ENCODE assay signal across 8 mouse cellular contexts in genomic region chr4:43024673-43025072, GRCm38 (mm10). TPM values are rescaled to one million over a fixed set of nuclear protein-coding genes. Genes with fewer than 3 reads are reported as not detected.
DNase-seq lines count a peak whose midpoint lies in the region; ATAC-seq and TF ChIP-seq lines count a peak whose summit lies in the region.

No protein-coding gene starts in this region.

- WGBS in heart, embryonic 10.5 days = 73% methylated on average over 14 of the region's 14 CpGs
- 84% methylated on average over 14 of the region's 14 CpGs for WGBS in forebrain, embryonic 16.5 days
- 78% methylated on average over 14 of the region's 14 CpGs for whole genome bisulfite sequencing in liver, embryonic 15.5 days (ENCODE audit: insufficient replicate concordance)

- ATAC-seq in forebrain, embryonic 16.5 days = no peak
- no peak for ATAC-seq in liver, embryonic 15.5 days (ENCODE audit: insufficient read depth)
- no peak for ATAC-seq in erythroid progenitor cell, adult 5-6 weeks (replicated peaks; ENCODE audit: low FRiP score, poor library complexity, severe bottlenecking)

- in situ Hi-C loops in ES-E14 (cut with MboI; ENCODE audit: low sequenced_read_pairs in 2 of 2, unreplicated experiment in 2 of 2) = no loop called here

- no peaks in the 10 kb centered on the region for H3K9me3 ChIP-seq in heart, embryonic 10.5 days
- H3K9me3 ChIP-seq in ES-E14 (ENCODE audit: control insufficient read depth, insufficient read depth, low read depth, low read length) = no peaks in the 10 kb centered on the region
- H3K9me3 ChIP-seq in forebrain, embryonic 16.5 days (ENCODE audit: control insufficient read depth, low read length) = no peaks in the 10 kb centered on the region
- H3K9me3 ChIP-seq in liver, embryonic 15.5 days (replicated peaks) = no peaks in the 10 kb centered on the region

- peak overlapping the region; percentile 74 for H3K4me3 ChIP-seq in heart, embryonic 10.5 days
- peak overlapping the region; percentile 93 to 98 for H3K4me3 ChIP-seq in ES-E14 (ENCODE audit: insufficient read depth in 1 of 2, low read depth in 1 of 2, low read length in 2 of 2, poor library complexity in 1 of 2, severe bottlenecking in 1 of 2)
- peak overlapping the region; percentile 66 for H3K4me3 ChIP-seq in forebrain, embryonic 16.5 days (replicated peaks; ENCODE audit: low read length)
- H3K4me3 ChIP-seq in liver, embryonic 15.5 days (replicated peaks) = peak overlapping the region; percentile 78

- DNase-seq in heart, embryonic 10.5 days (ENCODE audit: low spot score) = no peak
- no peak for DNase-seq in heart, adult 8-10 months (ENCODE audit: low spot score)
- no peak for DNase-seq in ES-E14 (ENCODE audit: low read depth, low spot score)
- no peak for DNase-seq in urinary bladder, postnatal 10 days (ENCODE audit: low spot score)
- DNase-seq in adrenal gland, postnatal 4 days (ENCODE audit: low spot score in 2 of 2) = no peak

- H3K27ac ChIP-seq in heart, embryonic 10.5 days = peak overlapping the region; percentile 90
- no peak overlapping the region for H3K27ac ChIP-seq in ES-E14 (ENCODE audit: insufficient read depth, low read depth, low read length, poor library complexity, severe bottlenecking)
- no peak overlapping the region for H3K27ac ChIP-seq in forebrain, embryonic 16.5 days (ENCODE audit: low read length)
- H3K27ac ChIP-seq in liver, embryonic 15.5 days (replicated peaks) = peak overlapping the region; percentile 95

- H3K27me3 ChIP-seq in heart, embryonic 10.5 days (ENCODE audit: insufficient read depth, poor library complexity, severe bottlenecking) = no peaks in the 10 kb centered on the region
- no peaks in the 10 kb centered on the region for H3K27me3 ChIP-seq in forebrain, embryonic 16.5 days (replicated peaks; ENCODE audit: control insufficient read depth, insufficient read depth, low read length)
- H3K27me3 ChIP-seq in liver, embryonic 15.5 days = no peaks in the 10 kb centered on the region

- H3K4me2 ChIP-seq in forebrain, embryonic 16.5 days (ENCODE audit: low read length) = peak overlapping the region; percentile 58
- peak overlapping the region; percentile 87 for H3K4me2 ChIP-seq in liver, embryonic 15.5 days

- H3K4me1 ChIP-seq in heart, embryonic 10.5 days = peaks cover 14% of the 10 kb centered on the region
- peaks cover 2 to 21% of the 10 kb centered on the region in 2 experiments; a peak in 3 of 4 replicates for H3K4me1 ChIP-seq in ES-E14 (ENCODE audit: control insufficient read depth in 2 of 2, insufficient read depth in 2 of 2, low read length in 2 of 2, poor library complexity in 1 of 2)
- peaks cover 15% of the 10 kb centered on the region for H3K4me1 ChIP-seq in forebrain, embryonic 16.5 days (replicated peaks; ENCODE audit: control insufficient read depth, insufficient read depth, low read length)
- H3K4me1 ChIP-seq in liver, embryonic 15.5 days (replicated peaks) = peaks cover 37% of the 10 kb centered on the region

- H3K9ac ChIP-seq in ES-E14 (ENCODE audit: insufficient read depth, low read depth, low read length, poor library complexity, severe bottlenecking) = peak overlapping the region; percentile 72; the same call in 1 of the 2 replicates
- H3K9ac ChIP-seq in forebrain, embryonic 16.5 days (replicated peaks; ENCODE audit: low read depth, low read length) = peak overlapping the region; percentile 61; the same call in 1 of the 2 replicates
- peak overlapping the region; percentile 82 for H3K9ac ChIP-seq in liver, embryonic 15.5 days

- H3K36me3 ChIP-seq in heart, embryonic 10.5 days = peaks cover 84% of the 10 kb centered on the region
- H3K36me3 ChIP-seq in ES-E14 (ENCODE audit: control insufficient read depth, insufficient read depth, low read length, poor library complexity, severe bottlenecking) = peaks cover 36% of the 10 kb centered on the region
- H3K36me3 ChIP-seq in forebrain, embryonic 16.5 days (ENCODE audit: control insufficient read depth, insufficient read depth) = peaks cover 9% of the 10 kb centered on the region
- peaks cover 78% of the 10 kb centered on the region for H3K36me3 ChIP-seq in liver, embryonic 15.5 days (replicated peaks)

TF ChIP-seq in ES-E14, 5 proteins besides CTCF, POLR2A, EP300 and RAD21:
- TF ChIP-seq CHD2 (IDR thresholded peaks at IDR 0.05; ENCODE audit: low read depth, low read length) (no peak), HCFC1 (IDR thresholded peaks at IDR 0.05; ENCODE audit: borderline replicate concordance, insufficient read depth, low read length) (no peak), ZNF384 (IDR thresholded peaks at IDR 0.05; ENCODE audit: low read depth, low read length) (no peak), MAFK (IDR thresholded peaks at IDR 0.05; ENCODE audit: insufficient read depth, low read depth, low read length) (no peak), ZC3H11A (IDR thresholded peaks at IDR 0.05; ENCODE audit: borderline replicate concordance, low read depth, low read length) (no peak)

RNA-seq across cellular contexts. Expression of gene Pigo, which starts 0.9 kb away (rescaled TPM):
- 18.4 and 21.0 TPM in 2 replicates for polyA plus RNA-seq in heart, embryonic 10.5 days (2016; fragmentation: Nextera tagmentation; extraction: Ambion mirVana)
- total RNA-seq in heart, adult 8-10 months (2022) = 10 to 100 TPM; 19.6 to 27.4 (median 23.6) TPM
- total RNA-seq in ES-E14 (2012; rRNA removed) = 40.9 and 59.1 TPM in 2 replicates
- 20.9 and 24.5 TPM in 2 replicates for polyA plus RNA-seq in forebrain, embryonic 16.5 days (2015; fragmentation: Nextera tagmentation; extraction: Ambion mirVana)
- polyA plus RNA-seq in liver, embryonic 15.5 days (2015; fragmentation: Nextera tagmentation; extraction: Ambion mirVana) = 14.8 and 15.1 TPM in 2 replicates
- total RNA-seq in adrenal gland, postnatal 4 days (2021) = 10 to 100 TPM; 21.7 to 25.0 TPM
- 21.8 and 49.7 TPM in 2 replicates for total RNA-seq in erythroid progenitor cell, adult 5-6 weeks (2015; ENCODE audit: low replicate concordance)
- total RNA-seq in erythroid progenitor cell, adult 5-6 weeks (2017; ENCODE audit: low replicate concordance) = 12.5 and 27.2 TPM in 2 replicates

RNA-seq across cellular contexts. Expression of gene Stoml2, which starts 6.8 kb away (rescaled TPM):
- polyA plus RNA-seq in heart, embryonic 10.5 days (2016; fragmentation: Nextera tagmentation; extraction: Ambion mirVana) = 320 and 370 TPM in 2 replicates
- 100 to 1,000 TPM; 104 to 110 (median 108) TPM for total RNA-seq in heart, adult 8-10 months (2022)
- total RNA-seq in ES-E14 (2012; rRNA removed) = 245 and 279 TPM in 2 replicates
- polyA plus RNA-seq in forebrain, embryonic 16.5 days (2015; fragmentation: Nextera tagmentation; extraction: Ambion mirVana) = 237 and 238 TPM in 2 replicates
- 187 and 204 TPM in 2 replicates for polyA plus RNA-seq in liver, embryonic 15.5 days (2015; fragmentation: Nextera tagmentation; extraction: Ambion mirVana)
- 100 to 1,000 TPM; 193 to 202 TPM for total RNA-seq in adrenal gland, postnatal 4 days (2021)
- total RNA-seq in erythroid progenitor cell, adult 5-6 weeks (2015; ENCODE audit: low replicate concordance) = 81.3 and 85.8 TPM in 2 replicates
- total RNA-seq in erythroid progenitor cell, adult 5-6 weeks (2017; ENCODE audit: low replicate concordance) = 34.6 and 43.5 TPM in 2 replicates

RNA-seq across cellular contexts. Expression of gene Fancg, which starts 14.4 kb away (rescaled TPM):
- polyA plus RNA-seq in heart, embryonic 10.5 days (2016; fragmentation: Nextera tagmentation; extraction: Ambion mirVana) = 13.9 and 18.0 TPM in 2 replicates
- total RNA-seq in heart, adult 8-10 months (2022) = 1 to 10 TPM; 1.7 to 2.8 (median 2.2) TPM
- 13.0 and 16.9 TPM in 2 replicates for total RNA-seq in ES-E14 (2012; rRNA removed)
- 32.8 and 33.2 TPM in 2 replicates for polyA plus RNA-seq in forebrain, embryonic 16.5 days (2015; fragmentation: Nextera tagmentation; extraction: Ambion mirVana)
- polyA plus RNA-seq in liver, embryonic 15.5 days (2015; fragmentation: Nextera tagmentation; extraction: Ambion mirVana) = 10.4 TPM in 2 replicates
- total RNA-seq in adrenal gland, postnatal 4 days (2021) = 10 to 100 TPM; 11.7 to 14.9 TPM
- total RNA-seq in erythroid progenitor cell, adult 5-6 weeks (2015; ENCODE audit: low replicate concordance) = 12.6 and 20.2 TPM in 2 replicates
- 33.4 and 59.7 TPM in 2 replicates for total RNA-seq in erythroid progenitor cell, adult 5-6 weeks (2017; ENCODE audit: low replicate concordance)

RNA-seq across cellular contexts. Expression of gene Fam214b, which starts 21.3 kb away (rescaled TPM):
- 12.0 and 12.7 TPM in 2 replicates for polyA plus RNA-seq in heart, embryonic 10.5 days (2016; fragmentation: Nextera tagmentation; extraction: Ambion mirVana)
- 10 to 100 TPM; 25.7 to 34.1 (median 30.1) TPM for total RNA-seq in heart, adult 8-10 months (2022)
- 8.2 and 11.9 TPM in 2 replicates for total RNA-seq in ES-E14 (2012; rRNA removed)
- 39.2 and 48.2 TPM in 2 replicates for polyA plus RNA-seq in forebrain, embryonic 16.5 days (2015; fragmentation: Nextera tagmentation; extraction: Ambion mirVana)
- polyA plus RNA-seq in liver, embryonic 15.5 days (2015; fragmentation: Nextera tagmentation; extraction: Ambion mirVana) = 41.2 and 51.3 TPM in 2 replicates
- total RNA-seq in adrenal gland, postnatal 4 days (2021) = 10 to 100 TPM; 37.6 to 40.8 TPM
- total RNA-seq in erythroid progenitor cell, adult 5-6 weeks (2015; ENCODE audit: low replicate concordance) = 52.8 and 60.9 TPM in 2 replicates
- 40.3 and 42.3 TPM in 2 replicates for total RNA-seq in erythroid progenitor cell, adult 5-6 weeks (2017; ENCODE audit: low replicate concordance)

RNA-seq across cellular contexts. Expression of gene Vcp, which starts 24.4 kb away (rescaled TPM):
- 588 and 628 TPM in 2 replicates for polyA plus RNA-seq in heart, embryonic 10.5 days (2016; fragmentation: Nextera tagmentation; extraction: Ambion mirVana)
- total RNA-seq in heart, adult 8-10 months (2022) = 100 to 1,000 TPM; 255 to 280 (median 263) TPM
- total RNA-seq in ES-E14 (2012; rRNA removed) = 155 and 267 TPM in 2 replicates
- polyA plus RNA-seq in forebrain, embryonic 16.5 days (2015; fragmentation: Nextera tagmentation; extraction: Ambion mirVana) = 509 and 532 TPM in 2 replicates
- 202 and 204 TPM in 2 replicates for polyA plus RNA-seq in liver, embryonic 15.5 days (2015; fragmentation: Nextera tagmentation; extraction: Ambion mirVana)
- total RNA-seq in adrenal gland, postnatal 4 days (2021) = 100 to 1,000 TPM; 283 to 294 TPM
- 68.3 and 73.9 TPM in 2 replicates for total RNA-seq in erythroid progenitor cell, adult 5-6 weeks (2015; ENCODE audit: low replicate concordance)
- total RNA-seq in erythroid progenitor cell, adult 5-6 weeks (2017; ENCODE audit: low replicate concordance) = 120 and 189 TPM in 2 replicates

Comparison
In these comparisons a context has a peak if more than half of its experiments do, and no peak if none do; other contexts are left out.
1. H3K27ac ChIP-seq: peak in heart, embryonic 10.5 days (single experiment) and liver, embryonic 15.5 days (single experiment); none in ES-E14 (single experiment) and forebrain, embryonic 16.5 days (single experiment).
2. Peak in every context shown above with its lines, with median percentiles within 50 percentile points of each other: H3K4me3 ChIP-seq and H3K9ac ChIP-seq.